Mouse (Mus musculus) embryonic facial prominence, embryonic 14.5 days (tissue): ENCODE measurements around the gene Olfr902. TPM values are rescaled to one million over a fixed set of nuclear protein-coding genes. Genes with fewer than 3 reads are reported as not detected.
"Not testable (repeated sequence)": the region's sequence is repeated elsewhere in the genome, so short reads cannot be mapped to it uniquely, and the experiment has no call there.

Source experiments
- ATAC-seq: fragments of 200-750 bp; cut with Nextera tagmentation; 2 replicates; pipeline ENCODE4 v1.8.0; 2017; ENCODE audit warnings: low read depth, moderate number of reproducible peaks, moderate TSS enrichment
- DNase-seq: peaks from one replicate; pipeline ENCODE4 v3.0.0-alpha.2; 2015; ENCODE audit warnings: low spot score
- H3K27ac ChIP-seq: fragments of 300-500 bp; sonication (generic); replicated peaks from 2 replicates; pipeline ENCODE4 v1.5.1; 2014; ENCODE audit warnings: low read depth, mild to moderate bottlenecking, low read length, moderate library complexity
- H3K27me3 ChIP-seq: fragments of 300-500 bp; sonication (generic); replicated peaks from 2 replicates; pipeline ENCODE4 v1.6.1; 2014; ENCODE audit warnings: low read length; ENCODE audit not compliant: control insufficient read depth, insufficient read depth
- H3K36me3 ChIP-seq: fragments of 300-500 bp; sonication (generic); 2 replicates; pipeline ENCODE4 v1.6.1; 2014; ENCODE audit warnings: low read length, mixed read lengths; ENCODE audit not compliant: control insufficient read depth, insufficient read depth
- H3K4me1 ChIP-seq: fragments of 300-500 bp; sonication (generic); 2 replicates; pipeline ENCODE4 v1.6.1; 2014; ENCODE audit warnings: antibody characterized with exemption, low read length; ENCODE audit not compliant: control insufficient read depth, insufficient read depth
- H3K4me2 ChIP-seq: fragments of 300-500 bp; sonication (generic); 2 replicates; pipeline ENCODE4 v1.6.1; 2014; ENCODE audit warnings: low read depth, mild to moderate bottlenecking, low read length, moderate library complexity, mixed read lengths
- H3K4me3 ChIP-seq: fragments of 300-500 bp; sonication (generic); 2 replicates; pipeline ENCODE4 v1.5.1; 2014; ENCODE audit warnings: low read depth, mild to moderate bottlenecking, low read length
- H3K9ac ChIP-seq: fragments of 300-500 bp; sonication (generic); 2 replicates; pipeline ENCODE4 v1.6.1; 2014; ENCODE audit warnings: low read depth, mild to moderate bottlenecking, low read length, moderate library complexity, mixed read lengths
- H3K9me3 ChIP-seq: fragments of 300-500 bp; sonication (generic); 2 replicates; pipeline ENCODE4 v1.6.1; 2016; ENCODE audit warnings: low read length; ENCODE audit not compliant: control insufficient read depth
- WGBS: fragments of 180-500 bp; shearing (Covaris S2); extraction: QIAGEN DNeasy Blood & Tissue Kit; methylation state at CpG from one replicate; pipeline ENCODE4 v1.1.7; 2014; 5-methylcytosine and 5-hydroxymethylcytosine counted together
- polyA plus RNA-seq: library from polyadenylated mRNA; unstranded; fragments of >200 nt; fragmentation: Nextera tagmentation; extraction: Ambion mirVana; gene quantifications from 2 replicates; pipeline ENCODE4 v1.2.1, GENCODE M21; 2014

Gene Olfr902
- not detected in 2 replicates for polyA plus RNA-seq

GRCm38 (mm10) chr9:38447352-38447751, at the start of gene Olfr902:
Gene Olfr902, plus strand, starts transcription at chr9:38447652.
- Histone ChIP-seq H3K4me1 (no peaks in the 10 kb centered on the region), H3K4me3 (no peak within 1 kb of the TSS), H3K9me3 (no peaks in the 10 kb centered on the region), H3K27ac (no peak within 1 kb of the TSS), H3K27me3 (no peaks in the 10 kb centered on the region), H3K9ac (no peak within 1 kb of the TSS), H3K4me2 (no peak within 1 kb of the TSS), H3K36me3 (no peaks in the 10 kb centered on the region)
- no peak for DNase-seq
- no peak for ATAC-seq
- 83% methylated on average over 5 of the region's 5 CpGs for WGBS

GRCm38 (mm10) chr9:38401398-38401797, 46.1 kb upstream of the Olfr902 start, which contains the start of gene Olfr147:
Gene Olfr147, plus strand, starts transcription at chr9:38401698.
- no peaks in the 10 kb centered on the region for H3K36me3 ChIP-seq
- H3K27me3 ChIP-seq = no peaks in the 10 kb centered on the region
- H3K4me1 ChIP-seq = no peaks in the 10 kb centered on the region
- no peak within 1 kb of the TSS for H3K27ac ChIP-seq
- H3K9ac ChIP-seq = no peak within 1 kb of the TSS
- H3K4me3 ChIP-seq = no peak within 1 kb of the TSS
- H3K4me2 ChIP-seq = no peak within 1 kb of the TSS
- no peak for DNase-seq
- no peak for ATAC-seq
- WGBS = 83% methylated on average over 1 of the region's 1 CpGs
- H3K9me3 ChIP-seq = no peaks in the 10 kb centered on the region

DNA sequence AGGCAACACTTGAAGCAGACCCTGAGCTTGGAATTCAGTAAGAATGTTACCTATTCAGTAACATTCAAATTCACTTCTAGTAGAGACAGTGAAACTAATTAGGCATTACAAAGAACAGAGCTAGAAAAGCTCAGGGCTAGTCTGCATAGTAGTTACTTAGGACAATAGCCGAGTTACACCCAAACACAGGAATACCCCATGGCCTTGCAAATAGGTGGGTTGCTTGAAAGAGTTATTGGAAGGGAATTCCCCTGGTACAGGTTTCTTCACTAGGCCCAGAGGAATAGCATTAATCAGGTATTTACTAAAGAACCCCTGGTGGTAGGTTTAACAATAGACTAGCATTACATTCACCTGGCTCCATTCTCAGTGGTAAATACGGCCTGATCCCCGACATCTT, 40.0 kb upstream of the Olfr902 start:
- not testable (repeated sequence) for H3K4me1 ChIP-seq, H3K36me3 ChIP-seq, H3K4me3 ChIP-seq, H3K9ac ChIP-seq, H3K27me3 ChIP-seq, H3K9me3 ChIP-seq, ATAC-seq, H3K4me2 ChIP-seq, DNase-seq, H3K27ac ChIP-seq
- WGBS = 88% methylated on average over 3 of the region's 3 CpGs

DNA sequence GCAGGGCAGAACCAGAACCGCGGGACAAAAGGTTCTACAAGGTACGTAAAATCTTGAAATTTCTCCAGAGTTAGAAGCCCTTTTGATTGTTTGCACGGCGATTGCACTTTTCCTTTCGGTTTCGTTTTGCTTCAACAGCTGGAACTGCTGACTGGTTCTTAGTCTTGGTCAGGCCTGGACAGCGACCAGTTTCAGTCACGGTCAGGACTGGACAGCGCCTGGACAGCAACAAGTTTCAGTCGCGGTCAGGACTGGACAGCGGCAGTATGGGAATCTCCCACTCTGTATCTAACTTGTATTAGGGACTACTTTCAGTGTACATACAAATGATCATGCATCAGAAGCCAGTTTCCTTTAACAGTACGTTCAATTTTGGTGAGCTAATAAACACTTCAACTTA, 34.0 kb upstream of the Olfr902 start:
- ATAC-seq, H3K4me1 ChIP-seq, H3K9me3 ChIP-seq, H3K4me3 ChIP-seq, H3K4me2 ChIP-seq, H3K27me3 ChIP-seq, H3K9ac ChIP-seq, H3K36me3 ChIP-seq, H3K27ac ChIP-seq: not testable (repeated sequence)
- WGBS = 91% methylated on average over 14 of the region's 14 CpGs
- peak; percentile 38 for DNase-seq

GRCm38 (mm10) chr9:38423801-38424200, 23.7 kb upstream of the Olfr902 start:
- H3K27me3 ChIP-seq = no peaks in the 10 kb centered on the region
- H3K36me3 ChIP-seq = no peaks in the 10 kb centered on the region
- H3K4me1 ChIP-seq = no peaks in the 10 kb centered on the region
- H3K27ac ChIP-seq = no peak overlapping the region
- H3K9ac ChIP-seq = no peak overlapping the region
- ATAC-seq (no peak), DNase-seq (no peak)
- H3K4me2 ChIP-seq = no peak overlapping the region
- H3K9me3 ChIP-seq = no peaks in the 10 kb centered on the region
- no peak overlapping the region for H3K4me3 ChIP-seq

DNA sequence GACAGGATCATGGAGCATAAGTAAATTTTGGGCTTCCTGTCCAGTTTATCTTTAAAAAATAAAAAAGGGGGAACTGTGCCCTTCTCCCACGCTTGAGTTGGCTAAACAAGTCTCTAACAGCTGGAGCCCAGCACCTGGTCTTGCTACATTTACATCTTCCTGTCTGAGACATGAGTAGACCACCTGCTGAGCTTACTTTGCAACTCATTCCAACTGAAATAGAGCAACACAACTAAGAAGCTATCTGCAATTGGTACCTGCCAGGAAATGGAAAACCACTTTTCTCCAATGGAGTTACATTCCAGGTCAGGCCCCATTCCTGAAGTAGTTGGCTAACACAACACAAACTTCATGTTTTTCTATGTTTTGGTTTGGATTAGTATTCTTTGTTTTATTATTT, 20.4 kb upstream of the Olfr902 start:
- H3K36me3 ChIP-seq = no peaks in the 10 kb centered on the region
- H3K9me3 ChIP-seq = no peaks in the 10 kb centered on the region
- no peak for ATAC-seq
- WGBS = 36% methylated on average over 1 of the region's 1 CpGs
- no peak overlapping the region for H3K4me2 ChIP-seq
- no peaks in the 10 kb centered on the region for H3K27me3 ChIP-seq
- H3K9ac ChIP-seq = no peak overlapping the region
- no peak overlapping the region for H3K4me3 ChIP-seq
- no peak for DNase-seq
- no peaks in the 10 kb centered on the region for H3K4me1 ChIP-seq
- no peak overlapping the region for H3K27ac ChIP-seq

GRCm38 (mm10) chr9:38429155-38429554, 18.3 kb upstream of the Olfr902 start, which contains the start of gene Olfr901:
Gene Olfr901, plus strand, starts transcription at chr9:38429455.
- Histone ChIP-seq H3K36me3 (no peaks in the 10 kb centered on the region), H3K4me1 (no peaks in the 10 kb centered on the region), H3K4me2 (no peak within 1 kb of the TSS), H3K4me3 (no peak within 1 kb of the TSS), H3K9me3 (no peaks in the 10 kb centered on the region), H3K9ac (no peak within 1 kb of the TSS), H3K27ac (no peak within 1 kb of the TSS), H3K27me3 (no peaks in the 10 kb centered on the region)
- ATAC-seq (no peak), DNase-seq (no peak)
- 82% methylated on average over 1 of the region's 1 CpGs for WGBS

GRCm38 (mm10) chr9:38462844-38463243, 15.4 kb downstream of the Olfr902 start, which contains the start of gene Olfr904:
Gene Olfr904, plus strand, starts transcription at chr9:38463144.
- Histone ChIP-seq H3K27me3 (no peaks in the 10 kb centered on the region), H3K9me3 (no peaks in the 10 kb centered on the region), H3K9ac (no peak within 1 kb of the TSS), H3K4me1 (no peaks in the 10 kb centered on the region), H3K27ac (no peak within 1 kb of the TSS), H3K4me3 (no peak within 1 kb of the TSS), H3K36me3 (no peaks in the 10 kb centered on the region), H3K4me2 (no peak within 1 kb of the TSS)
- DNase-seq (no peak), ATAC-seq (no peak)

GRCm38 (mm10) chr9:38470807-38471206, 23.4 kb downstream of the Olfr902 start, which contains the start of gene Olfr905:
Gene Olfr905, plus strand, starts transcription at chr9:38471107.
- Histone ChIP-seq H3K9me3 (no peaks in the 10 kb centered on the region), H3K27me3 (no peaks in the 10 kb centered on the region), H3K9ac (no peak within 1 kb of the TSS), H3K36me3 (no peaks in the 10 kb centered on the region), H3K27ac (no peak within 1 kb of the TSS), H3K4me1 (no peaks in the 10 kb centered on the region), H3K4me3 (no peak within 1 kb of the TSS), H3K4me2 (no peak within 1 kb of the TSS)
- DNase-seq = no peak
- ATAC-seq = no peak
